Mouse (Mus musculus) forebrain, embryonic 14.5 days (tissue): Measurements from ENCODE around the gene Phf3. TPM values are rescaled to one million over a fixed set of nuclear protein-coding genes. Genes with fewer than 3 reads are reported as not detected.
A peak's percentile ranks its signal among the peaks of the same experiment; 100 is the strongest.

ENCODE experiments used
- ATAC-seq: fragments of 200-750 bp; cut with Nextera tagmentation; 2 replicates; pipeline ENCODE4 v1.8.0; 2017; ENCODE audit warnings: mild to moderate bottlenecking, moderate library complexity
- DNase-seq: peaks from one replicate; pipeline ENCODE4 v3.0.0-alpha.2; 2015; ENCODE audit warnings: low spot score
- H3K27ac ChIP-seq: fragments of 300-500 bp; sonication (generic); 2 replicates; pipeline ENCODE4 v1.5.1; 2014; ENCODE audit warnings: low read depth, mild to moderate bottlenecking, control low read depth, low read length, moderate library complexity
- H3K27me3 ChIP-seq: fragments of 300-500 bp; sonication (generic); replicated peaks from 2 replicates; pipeline ENCODE4 v1.6.1; 2014; ENCODE audit warnings: low read length, control low read depth, mixed read lengths; ENCODE audit not compliant: control insufficient read depth, insufficient read depth
- H3K36me3 ChIP-seq: fragments of 300-500 bp; sonication (generic); 2 replicates; pipeline ENCODE4 v1.6.1; 2014; ENCODE audit warnings: low read length, control low read depth; ENCODE audit not compliant: control insufficient read depth, insufficient read depth
- H3K4me1 ChIP-seq: fragments of 300-500 bp; sonication (generic); 2 replicates; pipeline ENCODE4 v1.6.1; 2014; ENCODE audit warnings: antibody characterized with exemption, low read length, control low read depth; ENCODE audit not compliant: control insufficient read depth, insufficient read depth
- H3K4me2 ChIP-seq: fragments of 300-500 bp; sonication (generic); 2 replicates; pipeline ENCODE4 v1.6.1; 2014; ENCODE audit warnings: mild to moderate bottlenecking, control low read depth, low read length
- H3K4me3 ChIP-seq: fragments of 300-500 bp; sonication (generic); 2 replicates; pipeline ENCODE4 v1.5.1; 2014; ENCODE audit warnings: low read depth, low read length, control low read depth
- H3K9ac ChIP-seq: fragments of 300-500 bp; sonication (generic); 2 replicates; pipeline ENCODE4 v1.6.1; 2014; ENCODE audit warnings: mild to moderate bottlenecking, low read length, control low read depth, moderate library complexity
- H3K9me3 ChIP-seq: fragments of 300-500 bp; sonication (generic); replicated peaks from 2 replicates; pipeline ENCODE4 v1.6.1; 2016; ENCODE audit warnings: low read length, control low read depth, mixed read lengths; ENCODE audit not compliant: control insufficient read depth
- WGBS: fragments of 180-500 bp; shearing (Covaris S2); extraction: QIAGEN DNeasy Blood & Tissue Kit; methylation state at CpG from one replicate; pipeline ENCODE4 v1.1.7; 2014; 5-methylcytosine and 5-hydroxymethylcytosine counted together
- polyA plus RNA-seq: library from polyadenylated mRNA; unstranded; fragments of >200 nt; fragmentation: Nextera tagmentation; extraction: Ambion mirVana; gene quantifications from 2 replicates; pipeline ENCODE4 v1.2.1, GENCODE M21; 2014

Phf3 gene
- polyA plus RNA-seq, 1 experiment from 2014 or later = 48.6 TPM

DNA sequence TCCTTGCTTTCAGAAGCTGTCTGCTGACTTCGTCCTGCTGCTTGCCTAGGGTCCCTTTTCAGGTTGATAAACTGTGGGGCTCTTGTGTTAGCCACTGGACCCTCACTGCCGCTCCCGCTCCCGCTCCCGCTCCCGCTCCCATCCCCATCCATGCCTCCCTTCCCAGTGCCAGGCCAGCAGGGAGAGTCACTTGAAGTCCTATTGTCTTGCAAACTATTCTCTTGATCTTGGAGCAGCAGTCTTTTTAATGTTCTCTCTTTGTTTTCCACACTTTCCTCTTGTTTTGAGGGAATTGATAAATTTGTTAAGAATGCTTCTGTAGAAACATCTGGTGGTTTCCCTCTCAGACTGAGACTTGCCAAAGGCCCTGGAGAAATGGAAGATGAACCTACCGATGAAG lies 68.8 kb downstream of the Phf3 start:
- peaks cover 63% of the 10 kb centered on the region for H3K36me3 ChIP-seq
- H3K9ac ChIP-seq = no peak overlapping the region
- H3K9me3 ChIP-seq = no peaks in the 10 kb centered on the region
- 89% methylated on average over 7 of the region's 7 CpGs for WGBS
- no peaks in the 10 kb centered on the region for H3K27me3 ChIP-seq
- H3K4me3 ChIP-seq = no peak overlapping the region
- H3K27ac ChIP-seq = no peak overlapping the region
- no peak for DNase-seq
- ATAC-seq = no peak
- no peaks in the 10 kb centered on the region for H3K4me1 ChIP-seq
- H3K4me2 ChIP-seq = no peak overlapping the region

DNA sequence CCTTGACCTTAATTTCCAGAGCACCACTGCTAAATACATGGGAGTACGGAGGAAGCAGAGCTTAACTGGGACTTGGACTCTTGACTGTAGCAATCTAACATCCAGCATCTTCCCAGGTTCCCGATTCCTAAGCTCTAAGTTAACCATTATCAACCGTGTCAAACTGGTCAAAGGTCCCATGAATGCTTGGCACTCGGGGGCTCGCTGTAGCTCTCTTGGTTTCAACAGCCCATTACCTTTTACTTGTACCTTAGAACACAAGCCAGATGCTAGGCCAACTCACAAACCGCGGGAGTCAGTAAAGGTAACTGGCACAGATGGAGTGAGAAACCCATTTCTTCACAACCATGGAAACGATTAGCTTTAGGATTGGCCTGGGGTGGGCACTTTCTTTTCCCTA lies 71.8 kb downstream of the Phf3 start:
- 95% methylated on average over 8 of the region's 8 CpGs for WGBS
- H3K9ac ChIP-seq = no peak overlapping the region
- H3K4me1 ChIP-seq = no peaks in the 10 kb centered on the region
- DNase-seq = no peak
- H3K4me3 ChIP-seq = no peak overlapping the region
- H3K36me3 ChIP-seq = peaks cover 43% of the 10 kb centered on the region
- ATAC-seq = no peak
- no peak overlapping the region for H3K27ac ChIP-seq
- H3K4me2 ChIP-seq = no peak overlapping the region
- H3K27me3 ChIP-seq = no peaks in the 10 kb centered on the region
- no peaks in the 10 kb centered on the region for H3K9me3 ChIP-seq

DNA sequence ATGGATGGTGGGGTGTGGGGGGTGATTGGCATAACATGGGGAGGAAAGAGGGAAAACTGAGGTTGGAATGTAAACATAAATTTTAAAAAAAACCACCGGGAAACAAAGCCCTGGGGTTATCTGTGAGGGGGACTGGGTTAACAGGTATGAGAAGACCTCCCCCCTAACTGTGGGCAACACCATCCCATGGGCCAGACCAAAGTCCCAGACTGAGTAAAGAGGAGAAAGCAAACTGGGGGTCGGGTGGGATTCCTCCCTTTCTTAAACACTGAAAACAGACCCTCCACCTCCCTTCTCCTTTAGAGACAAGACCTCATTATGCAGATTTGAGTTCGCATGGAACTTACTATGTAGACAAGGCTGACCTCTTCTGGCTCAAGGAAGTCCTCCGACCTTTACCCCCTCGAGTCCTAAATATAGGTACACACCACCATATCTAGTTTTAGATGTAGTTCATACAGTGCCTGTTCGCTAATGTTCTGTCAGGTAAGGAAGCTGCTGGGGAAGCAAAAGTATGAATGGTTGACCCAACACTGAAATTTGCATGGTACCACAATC lies 74.4 kb downstream of the Phf3 start:
- 80% methylated on average over 6 of the region's 6 CpGs for whole genome bisulfite sequencing
- Histone ChIP-seq H3K4me3 (no peak overlapping the region), H3K27me3 (no peaks in the 10 kb centered on the region), H3K9me3 (no peaks in the 10 kb centered on the region), H3K27ac (no peak overlapping the region), H3K36me3 (peaks cover 25% of the 10 kb centered on the region), H3K4me2 (no peak overlapping the region), H3K4me1 (no peaks in the 10 kb centered on the region), H3K9ac (no peak overlapping the region)
- ATAC-seq (no peak), DNase-seq (no peak)

DNA sequence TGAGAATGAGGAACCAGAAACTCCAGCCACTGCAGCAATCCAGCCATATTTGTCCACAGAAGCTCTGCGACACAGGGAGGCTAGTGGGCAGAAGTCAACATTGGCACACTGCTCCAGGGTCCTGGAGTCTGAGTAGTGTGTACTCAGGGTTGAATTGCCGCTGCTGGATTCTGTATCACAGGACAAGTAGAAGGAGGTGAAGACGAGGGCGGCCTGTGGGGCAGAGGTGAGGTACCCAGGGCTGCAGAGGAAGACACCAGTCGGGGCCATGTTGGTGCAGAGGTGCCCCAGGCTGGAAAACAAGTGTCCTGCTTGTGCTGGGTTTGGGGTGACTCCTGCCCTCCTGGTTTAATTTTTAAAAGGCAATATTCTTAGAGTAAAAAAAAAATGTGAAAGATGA lies 79.1 kb downstream of the Phf3 start:
- Histone ChIP-seq H3K9me3 (no peaks in the 10 kb centered on the region), H3K9ac (no peak overlapping the region), H3K4me1 (no peaks in the 10 kb centered on the region), H3K36me3 (no peaks in the 10 kb centered on the region), H3K27me3 (no peaks in the 10 kb centered on the region), H3K4me3 (no peak overlapping the region), H3K4me2 (no peak overlapping the region), H3K27ac (no peak overlapping the region)
- 91% methylated on average over 5 of the region's 5 CpGs for WGBS
- ATAC-seq (no peak), DNase-seq (no peak)

DNA sequence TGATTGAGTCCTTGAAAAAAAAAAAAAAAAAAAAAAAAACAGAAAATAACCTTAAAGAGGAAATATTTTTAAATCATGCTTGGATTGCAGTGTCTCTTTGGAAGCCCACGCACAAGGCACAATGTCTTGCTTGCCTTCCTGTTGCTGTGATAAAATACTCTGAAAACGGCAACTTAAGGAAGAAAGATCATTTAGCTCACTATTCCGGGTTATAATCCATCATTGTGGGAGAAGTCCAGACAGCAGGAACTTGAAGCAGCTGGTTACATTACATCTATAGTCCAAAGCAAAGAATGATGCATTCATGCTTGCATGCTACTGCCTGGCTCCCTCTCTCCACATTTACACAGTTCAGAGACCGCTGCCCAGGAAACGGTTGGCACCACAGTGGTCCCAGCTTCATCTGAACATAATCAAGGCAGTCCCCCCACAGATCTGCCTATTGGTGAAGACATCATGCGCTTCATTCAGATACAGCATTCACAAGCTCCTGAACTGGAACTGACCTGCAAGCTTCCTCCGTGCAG lies 80.3 kb downstream of the Phf3 start:
- WGBS = 86% methylated on average over 7 of the region's 7 CpGs
- H3K4me2 ChIP-seq = no peak overlapping the region
- H3K4me3 ChIP-seq = no peak overlapping the region
- no peaks in the 10 kb centered on the region for H3K36me3 ChIP-seq
- no peaks in the 10 kb centered on the region for H3K4me1 ChIP-seq
- no peaks in the 10 kb centered on the region for H3K9me3 ChIP-seq
- ATAC-seq (no peak), DNase-seq (no peak)
- H3K27ac ChIP-seq = no peak overlapping the region
- no peaks in the 10 kb centered on the region for H3K27me3 ChIP-seq
- H3K9ac ChIP-seq = no peak overlapping the region

DNA sequence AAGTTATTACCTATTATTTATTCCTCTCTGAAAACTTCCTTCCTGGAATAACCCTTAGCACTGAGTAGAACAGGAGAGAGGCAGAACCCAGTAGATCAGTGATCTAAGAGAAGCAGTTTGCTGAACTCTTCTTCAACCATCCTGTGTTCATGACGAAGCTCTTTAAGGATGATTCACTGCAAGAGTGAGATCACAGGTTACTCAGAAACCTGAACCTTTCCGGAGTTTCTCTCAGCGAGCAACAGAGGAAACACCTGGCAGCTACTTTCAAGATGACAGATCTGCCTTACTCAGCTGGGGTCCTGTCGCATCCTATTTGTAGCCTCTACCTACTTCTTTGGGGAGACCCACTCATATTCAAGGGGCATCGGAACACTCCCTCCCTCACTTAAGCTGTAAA lies 80.8 kb downstream of the Phf3 start:
- no peaks in the 10 kb centered on the region for H3K9me3 ChIP-seq
- no peak overlapping the region for H3K9ac ChIP-seq
- DNase-seq (no peak), ATAC-seq (no peak)
- H3K27me3 ChIP-seq = no peaks in the 10 kb centered on the region
- no peak overlapping the region for H3K4me3 ChIP-seq
- 84% methylated on average over 5 of the region's 5 CpGs for WGBS
- no peak overlapping the region for H3K4me2 ChIP-seq
- no peak overlapping the region for H3K27ac ChIP-seq
- no peaks in the 10 kb centered on the region for H3K36me3 ChIP-seq
- H3K4me1 ChIP-seq = no peaks in the 10 kb centered on the region

DNA sequence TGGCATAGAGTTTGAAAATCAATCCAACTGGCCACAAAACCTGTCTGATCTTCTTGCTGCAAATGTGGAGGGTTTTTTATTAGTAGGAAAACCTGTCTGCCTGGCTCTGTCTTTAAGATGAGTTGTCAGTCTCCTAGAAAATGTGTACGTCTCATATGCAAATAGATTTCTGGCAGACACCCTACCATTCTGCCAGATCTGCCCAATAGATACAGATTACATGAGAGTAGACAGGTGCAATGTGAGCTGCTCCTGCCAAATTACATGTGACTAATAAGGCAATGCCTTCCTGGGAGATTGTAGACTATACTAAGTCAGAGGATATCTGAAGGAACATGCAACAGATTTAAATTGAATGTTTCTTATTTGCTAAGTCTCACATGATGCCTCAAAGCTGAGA lies 83.5 kb downstream of the Phf3 start:
- Histone ChIP-seq H3K27me3 (no peaks in the 10 kb centered on the region), H3K27ac (no peak overlapping the region), H3K36me3 (no peaks in the 10 kb centered on the region), H3K9ac (no peak overlapping the region), H3K4me2 (no peak overlapping the region), H3K9me3 (no peaks in the 10 kb centered on the region), H3K4me1 (no peaks in the 10 kb centered on the region), H3K4me3 (no peak overlapping the region)
- ATAC-seq (peak; percentile 44; the same call in 1 of the 2 replicates), DNase-seq (peak; percentile 47)
- 49% methylated on average over 1 of the region's 1 CpGs for WGBS

DNA sequence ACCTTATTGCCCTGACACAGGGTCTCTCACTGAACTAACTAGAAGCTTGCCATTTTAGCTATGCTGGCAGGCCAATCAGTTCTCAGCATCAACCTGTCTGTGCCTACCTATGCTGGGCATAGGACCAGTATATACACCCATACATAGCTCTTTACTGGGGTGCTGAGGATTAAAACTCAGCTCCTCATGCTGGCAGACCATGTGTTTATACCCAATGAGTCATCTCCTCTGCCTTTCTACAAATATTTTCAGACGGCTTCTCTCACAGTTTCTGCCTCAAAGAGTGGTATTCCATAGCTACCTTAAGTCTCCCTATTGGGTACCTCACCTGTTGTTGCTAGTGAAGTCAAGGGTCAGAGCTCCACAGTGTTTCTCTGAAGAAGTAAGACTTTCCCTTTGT lies 84.0 kb downstream of the Phf3 start:
- ATAC-seq = no peak
- Histone ChIP-seq H3K36me3 (no peaks in the 10 kb centered on the region), H3K4me2 (no peak overlapping the region), H3K9me3 (no peaks in the 10 kb centered on the region), H3K4me1 (no peaks in the 10 kb centered on the region), H3K4me3 (no peak overlapping the region), H3K27ac (no peak overlapping the region), H3K27me3 (no peaks in the 10 kb centered on the region), H3K9ac (no peak overlapping the region)
- 66% methylated on average over 1 of the region's 1 CpGs for WGBS
- no peak for DNase-seq

DNA sequence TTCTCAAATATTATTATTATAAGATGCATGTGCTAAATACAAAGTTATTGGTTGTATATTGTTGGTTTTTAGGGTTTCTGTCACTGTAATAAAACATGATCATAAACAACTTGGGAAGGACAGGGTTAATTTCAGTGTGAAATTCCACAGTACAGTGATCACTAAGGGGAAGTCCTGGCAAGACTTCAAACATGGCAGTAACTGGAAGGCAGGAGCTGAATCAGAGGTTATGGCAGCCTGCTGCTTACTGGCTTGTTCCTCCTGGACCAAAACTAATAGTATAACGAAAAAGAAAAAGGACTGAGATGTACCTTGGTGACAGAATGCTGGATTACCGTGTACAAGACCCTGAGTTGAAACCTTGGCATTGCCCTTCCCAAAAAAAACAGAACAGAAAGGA lies 84.7 kb downstream of the Phf3 start:
- Histone ChIP-seq H3K4me3 (no peak overlapping the region), H3K27ac (no peak overlapping the region), H3K36me3 (no peaks in the 10 kb centered on the region), H3K27me3 (no peaks in the 10 kb centered on the region), H3K4me2 (no peak overlapping the region), H3K4me1 (no peaks in the 10 kb centered on the region), H3K9me3 (no peaks in the 10 kb centered on the region), H3K9ac (no peak overlapping the region)
- no peak for ATAC-seq
- 55% methylated on average over 2 of the region's 2 CpGs for whole genome bisulfite sequencing
- DNase-seq = peak; percentile 56
